21 mouse cellular contexts compared by ENCODE assay signal in the genomic region with DNA sequence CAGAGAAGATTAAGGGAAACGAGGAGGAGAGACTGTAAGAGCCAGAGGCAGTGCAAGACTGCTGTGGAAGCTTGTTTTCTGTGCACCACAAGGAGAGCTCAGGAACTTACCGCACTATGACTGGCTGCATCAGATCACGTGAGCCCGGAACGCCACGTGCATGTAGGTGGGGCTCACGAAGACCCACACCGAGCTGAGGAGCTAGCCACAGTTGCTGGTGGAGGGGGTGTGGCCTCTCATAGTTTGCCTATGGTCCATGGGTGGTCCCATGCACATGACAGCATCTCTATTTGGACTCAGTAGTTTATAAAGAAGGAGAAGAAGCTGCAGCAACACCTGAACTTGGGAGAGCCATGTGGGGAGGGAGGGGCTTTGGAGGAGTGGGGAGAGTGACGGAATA.
DNase-seq lines count a peak whose midpoint lies in the region; ATAC-seq and TF ChIP-seq lines count a peak whose summit lies in the region.
"Had no signal": no experiment of that assay in that cellular context is flagged by ENCODE, and none has a peak within 500 bp of the region (broad histone marks: within the 10 kb centered on the region; RNA-seq: fewer than 3 reads in every experiment).

No protein-coding gene starts in this region.

- H3K9me3 ChIP-seq in hindbrain, embryonic 14.5 days (ENCODE audit: control insufficient read depth, low read length): no peaks in the 10 kb centered on the region
- H3K9me3 ChIP-seq in hindbrain, embryonic 11.5 days (ENCODE audit: control insufficient read depth, low read length): no peaks in the 10 kb centered on the region
- no peaks in the 10 kb centered on the region for H3K9me3 ChIP-seq in neural tube, embryonic 14.5 days (ENCODE audit: control insufficient read depth, low read length)
- H3K9me3 ChIP-seq in midbrain, embryonic 15.5 days: no peaks in the 10 kb centered on the region
- H3K9me3 ChIP-seq in stomach, postnatal 0 days (ENCODE audit: control insufficient read depth, low read length): no peaks in the 10 kb centered on the region
- H3K9me3 ChIP-seq: embryonic facial prominence, embryonic 13.5 days; heart, embryonic 15.5 days; hindbrain, embryonic 15.5 days; limb, embryonic 15.5 days; megakaryocyte, embryonic 14.5 days had no signal

- H3K36me3 ChIP-seq in hindbrain, embryonic 14.5 days (replicated peaks; ENCODE audit: control insufficient read depth, insufficient read depth): no peaks in the 10 kb centered on the region
- no peaks in the 10 kb centered on the region for H3K36me3 ChIP-seq in hindbrain, embryonic 11.5 days (ENCODE audit: control insufficient read depth, insufficient read depth, low read length)
- no peaks in the 10 kb centered on the region for H3K36me3 ChIP-seq in neural tube, embryonic 14.5 days (ENCODE audit: control insufficient read depth, insufficient read depth, low read length)
- no peaks in the 10 kb centered on the region for H3K36me3 ChIP-seq in midbrain, embryonic 15.5 days (replicated peaks)
- no peaks in the 10 kb centered on the region for H3K36me3 ChIP-seq in stomach, postnatal 0 days (ENCODE audit: control insufficient read depth, insufficient read depth, low read length)
- H3K36me3 ChIP-seq: embryonic facial prominence, embryonic 13.5 days; heart, embryonic 15.5 days; hindbrain, embryonic 15.5 days; limb, embryonic 15.5 days had no signal

- no peak overlapping the region for H3K9ac ChIP-seq in hindbrain, embryonic 14.5 days
- H3K9ac ChIP-seq in hindbrain, embryonic 11.5 days (ENCODE audit: low read depth, low read length): no peak overlapping the region
- no peak overlapping the region for H3K9ac ChIP-seq in neural tube, embryonic 14.5 days (replicated peaks; ENCODE audit: low read depth, low read length)
- no peak overlapping the region for H3K9ac ChIP-seq in midbrain, embryonic 15.5 days
- no peak overlapping the region for H3K9ac ChIP-seq in stomach, postnatal 0 days (ENCODE audit: low read length)
- H3K9ac ChIP-seq: embryonic facial prominence, embryonic 13.5 days; heart, embryonic 15.5 days; hindbrain, embryonic 15.5 days; limb, embryonic 15.5 days; liver, postnatal 0 days had no signal

- H3K4me2 ChIP-seq in hindbrain, embryonic 14.5 days (replicated peaks): no peak overlapping the region
- H3K4me2 ChIP-seq in hindbrain, embryonic 11.5 days (replicated peaks; ENCODE audit: low read depth, low read length): no peak overlapping the region
- no peak overlapping the region for H3K4me2 ChIP-seq in neural tube, embryonic 14.5 days (ENCODE audit: low read depth, low read length)
- H3K4me2 ChIP-seq in midbrain, embryonic 15.5 days: no peak overlapping the region
- peak overlapping the region; percentile 41; the same call in 1 of the 2 replicates for H3K4me2 ChIP-seq in stomach, postnatal 0 days (replicated peaks; ENCODE audit: low read depth)
- H3K4me2 ChIP-seq: embryonic facial prominence, embryonic 13.5 days; limb, embryonic 15.5 days had no signal

- peaks cover 14% of the 10 kb centered on the region for H3K4me1 ChIP-seq in hindbrain, embryonic 14.5 days (replicated peaks; ENCODE audit: control insufficient read depth, insufficient read depth, low read length)
- no peaks in the 10 kb centered on the region for H3K4me1 ChIP-seq in hindbrain, embryonic 11.5 days (replicated peaks; ENCODE audit: control insufficient read depth, insufficient read depth, low read length)
- peaks cover 5% of the 10 kb centered on the region; the same call in 1 of the 2 replicates for H3K4me1 ChIP-seq in neural tube, embryonic 14.5 days (ENCODE audit: control insufficient read depth, insufficient read depth, low read length)
- peaks cover 9% of the 10 kb centered on the region; the same call in 1 of the 2 replicates for H3K4me1 ChIP-seq in midbrain, embryonic 15.5 days
- H3K4me1 ChIP-seq in stomach, postnatal 0 days (replicated peaks; ENCODE audit: control insufficient read depth, insufficient read depth): no peaks in the 10 kb centered on the region; the same call in 1 of the 2 replicates

- no peak overlapping the region for H3K4me3 ChIP-seq in hindbrain, embryonic 14.5 days (replicated peaks; ENCODE audit: low read length)
- no peak overlapping the region for H3K4me3 ChIP-seq in hindbrain, embryonic 11.5 days (ENCODE audit: low read depth, low read length)
- H3K4me3 ChIP-seq in neural tube, embryonic 14.5 days (ENCODE audit: low read depth, low read length): no peak overlapping the region
- H3K4me3 ChIP-seq in midbrain, embryonic 15.5 days: no peak overlapping the region
- 0 out of 2 replicates have a peak overlapping the region, but pooled peaks have one; percentile 11 for H3K4me3 ChIP-seq in stomach, postnatal 0 days (ENCODE audit: low read depth, low read length)
- H3K4me3 ChIP-seq: embryonic facial prominence, embryonic 13.5 days; gastrocnemius, adult 2 months; hindbrain, embryonic 15.5 days; limb, embryonic 15.5 days; megakaryocyte, embryonic 14.5 days had no signal

- TF ChIP-seq CTCF in stomach, postnatal 0 days (IDR thresholded peaks at IDR 0.05; ENCODE audit: low read depth): no peak

- WGBS in hindbrain, embryonic 14.5 days: 83% methylated on average over 9 of the region's 9 CpGs
- 86% methylated on average over 9 of the region's 9 CpGs for WGBS in hindbrain, embryonic 11.5 days
- 87% methylated on average over 9 of the region's 9 CpGs for WGBS in neural tube, embryonic 14.5 days
- WGBS in midbrain, embryonic 15.5 days: 76% methylated on average over 9 of the region's 9 CpGs
- 53% methylated on average over 9 of the region's 9 CpGs for WGBS in stomach, postnatal 0 days

- H3K27me3 ChIP-seq in hindbrain, embryonic 14.5 days (ENCODE audit: control insufficient read depth, insufficient read depth, low read length): no peaks in the 10 kb centered on the region
- H3K27me3 ChIP-seq in hindbrain, embryonic 11.5 days (ENCODE audit: control insufficient read depth, insufficient read depth, low read length): no peaks in the 10 kb centered on the region
- H3K27me3 ChIP-seq in neural tube, embryonic 14.5 days (ENCODE audit: control insufficient read depth, insufficient read depth, low read length): no peaks in the 10 kb centered on the region
- no peaks in the 10 kb centered on the region for H3K27me3 ChIP-seq in midbrain, embryonic 15.5 days (replicated peaks)
- no peaks in the 10 kb centered on the region for H3K27me3 ChIP-seq in stomach, postnatal 0 days (ENCODE audit: control insufficient read depth, insufficient read depth, low read length)
- H3K27me3 ChIP-seq: embryonic facial prominence, embryonic 13.5 days; heart, embryonic 15.5 days; hindbrain, embryonic 15.5 days; limb, embryonic 15.5 days had no signal

- TF ChIP-seq EP300 in stomach, postnatal 0 days (optimal IDR thresholded peaks at IDR 0.05): no peak

- H3K27ac ChIP-seq in hindbrain, embryonic 14.5 days: no peak overlapping the region
- no peak overlapping the region for H3K27ac ChIP-seq in hindbrain, embryonic 11.5 days (ENCODE audit: low read depth, low read length)
- no peak overlapping the region for H3K27ac ChIP-seq in neural tube, embryonic 14.5 days (ENCODE audit: low read depth, low read length)
- H3K27ac ChIP-seq in midbrain, embryonic 15.5 days: no peak overlapping the region
- H3K27ac ChIP-seq in stomach, postnatal 0 days (replicated peaks): peak overlapping the region; percentile 35; the same call in 1 of the 2 replicates
- H3K27ac ChIP-seq: embryonic facial prominence, embryonic 13.5 days; gastrocnemius, adult 2 months; heart, embryonic 15.5 days; hindbrain, embryonic 15.5 days; limb, embryonic 15.5 days had no signal

- peak; percentile 32; the same call in 1 of the 2 replicates for ATAC-seq in hindbrain, embryonic 14.5 days (ENCODE audit: low FRiP score)
- no peak for ATAC-seq in hindbrain, embryonic 11.5 days (ENCODE audit: low FRiP score)
- ATAC-seq in neural tube, embryonic 14.5 days (ENCODE audit: low read depth): peak; percentile 12; the same call in 1 of the 2 replicates
- 0 out of 2 replicates have a peak, but pooled peaks have one; percentile 31 for ATAC-seq in midbrain, embryonic 15.5 days (replicated peaks)
- ATAC-seq in stomach, postnatal 0 days (ENCODE audit: low FRiP score, low TSS enrichment): peak; percentile 90
- ATAC-seq: activated CD4-positive, CD25-positive, alpha-beta regulatory T cell, adult 4 months; liver, postnatal 0 days had no signal

- no peak for DNase-seq in hindbrain, embryonic 14.5 days (ENCODE audit: low spot score)
- DNase-seq in hindbrain, embryonic 11.5 days (ENCODE audit: low spot score): no peak
- DNase-seq in neural tube, embryonic 10.5 days (ENCODE audit: extremely low spot score, low spot score): no peak
- peak; percentile 83 for DNase-seq in stomach, postnatal 0 days (ENCODE audit: low spot score)
- no peak for DNase-seq in adrenal gland, postnatal 36 days
- no peak for DNase-seq in thymus, adult 18-20 months
- DNase-seq: adrenal gland, postnatal 14 days; cerebellum, adult 2 months; gastrocnemius, adult 2 months; heart, adult 18-20 months; kidney, postnatal 4 days; liver, postnatal 0 days; thymus, adult 2 months had no signal
